Mouse (Mus musculus): ENCODE data around the gene Barhl2. TPM values are rescaled to one million over a fixed set of nuclear protein-coding genes. Genes with fewer than 3 reads are reported as not detected.

The Barhl2 gene
- total and polyA plus RNA-seq, 3 experiments = not detected

DNA sequence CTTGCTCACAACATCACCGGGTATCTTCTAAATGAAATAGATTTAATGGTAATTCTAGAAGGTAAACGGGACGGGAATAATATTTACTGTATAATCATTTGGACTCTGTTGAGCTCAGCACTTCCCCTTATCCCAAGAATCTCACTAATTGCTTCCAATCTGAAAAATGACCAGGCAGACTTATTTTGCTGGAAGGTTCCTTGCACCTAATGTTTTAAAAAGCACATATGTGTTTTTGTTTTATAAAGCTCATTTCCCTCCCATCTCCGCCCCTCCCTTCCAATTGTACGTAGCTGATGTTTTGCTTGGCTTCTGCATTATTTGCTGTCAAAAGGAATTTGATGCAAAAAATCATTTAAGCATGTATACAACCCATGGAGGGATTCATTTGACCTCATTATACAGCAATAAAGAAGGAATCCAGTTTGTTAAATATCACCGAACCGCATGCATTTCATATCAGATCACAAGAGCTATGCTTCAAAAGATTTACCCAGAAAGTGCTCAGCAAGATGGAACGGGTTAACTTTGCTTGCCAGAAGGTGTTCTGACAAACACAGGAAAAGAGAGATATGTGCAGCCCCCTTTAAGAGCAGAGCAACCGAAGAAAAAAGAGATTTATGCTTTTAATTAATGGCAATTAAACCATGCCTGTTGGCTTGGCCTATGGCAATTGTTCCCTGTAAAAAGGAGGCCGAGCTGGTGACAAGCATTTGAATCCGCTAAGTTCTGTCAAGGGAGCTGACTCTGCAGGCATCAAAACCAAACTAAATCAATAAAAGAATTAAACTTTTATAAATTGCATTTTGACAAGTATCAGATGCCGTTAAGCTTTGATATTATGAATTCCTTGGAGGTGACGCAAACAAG lies 13.5 kb upstream of the Barhl2 start:
- no peak for DNase-seq (ENCODE audit: low spot score)

DNA sequence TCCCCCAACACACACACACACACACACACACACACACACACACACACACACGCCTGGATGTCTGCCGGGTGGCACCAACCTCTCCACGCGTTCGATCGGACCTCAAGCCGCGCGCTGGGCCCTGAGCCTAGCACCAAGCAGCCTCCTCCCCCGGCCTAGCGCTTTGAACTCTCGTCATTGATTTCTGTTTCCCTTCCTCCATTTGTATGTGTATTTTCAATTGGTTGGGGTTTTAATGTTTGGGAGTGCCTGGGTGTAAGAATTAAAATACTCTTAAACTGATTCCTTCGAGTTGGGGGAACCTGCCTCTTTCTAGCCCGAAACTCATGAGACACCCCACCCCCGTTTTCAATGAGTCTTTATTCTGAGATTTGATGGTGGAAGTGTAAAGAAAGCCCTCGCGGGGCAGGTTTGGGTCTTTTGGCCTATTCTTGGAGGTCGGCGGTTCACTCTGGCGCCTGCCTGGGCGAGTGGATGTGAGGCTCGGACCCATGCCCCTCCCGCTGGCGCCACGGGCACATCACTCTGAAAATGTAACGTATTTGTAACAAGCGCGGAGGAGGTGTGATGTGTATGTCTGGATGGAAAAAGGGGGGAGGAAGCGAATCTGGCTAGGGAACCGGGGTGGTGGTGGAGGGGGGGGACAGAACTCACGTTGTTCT lies 7.3 kb upstream of the Barhl2 start:
- no peak overlapping the region for H3K4me3 ChIP-seq (ENCODE audit: low read depth, low read length)
- H3K36me3 ChIP-seq (replicated peaks) = no peaks in the 10 kb centered on the region
- no peak for ATAC-seq (ENCODE audit: extremely low read depth, insufficient number of reproducible peaks, low FRiP score, poor library complexity, severe bottlenecking)
- no peaks in the 10 kb centered on the region for H3K4me1 ChIP-seq (ENCODE audit: insufficient read depth, low read depth, low read length)
- H3K9me3 ChIP-seq (replicated peaks) = peaks cover 71% of the 10 kb centered on the region
- no peak for TF ChIP-seq TAL1 (conservative IDR thresholded peaks at IDR 0.05; ENCODE audit: low read depth, low read length)
- no peak for TF ChIP-seq GATA1 (IDR thresholded peaks at IDR 0.05; ENCODE audit: borderline replicate concordance, low read length)
- no peak for TF ChIP-seq GATA2 (IDR thresholded peaks at IDR 0.05; ENCODE audit: borderline replicate concordance, low read depth, low read length)
- TF ChIP-seq CTCF (IDR thresholded peaks at IDR 0.05; ENCODE audit: low read depth, low read length) = no peak
- no peak for TF ChIP-seq POLR2AphosphoS5 (IDR thresholded peaks at IDR 0.05; ENCODE audit: insufficient replicate concordance, low read depth, low read length)
- no peak for DNase-seq (ENCODE audit: low spot score)
- H3K27me3 ChIP-seq (ENCODE audit: insufficient read depth, low read length) = no peaks in the 10 kb centered on the region

More for the DNA sequence above, 13.5 kb upstream of the Barhl2 start:
- ATAC-seq (ENCODE audit: extremely low read depth, insufficient number of reproducible peaks, low FRiP score, poor library complexity, severe bottlenecking) = no peak
- peaks cover 36% of the 10 kb centered on the region for H3K9me3 ChIP-seq (replicated peaks)
- H3K4me1 ChIP-seq (ENCODE audit: insufficient read depth, low read depth, low read length) = no peaks in the 10 kb centered on the region
- no peaks in the 10 kb centered on the region for H3K27me3 ChIP-seq (ENCODE audit: insufficient read depth, low read length)
- H3K36me3 ChIP-seq (replicated peaks) = no peaks in the 10 kb centered on the region
- no peak overlapping the region for H3K4me3 ChIP-seq (ENCODE audit: low read depth, low read length)
- TF ChIP-seq POLR2AphosphoS5 (IDR thresholded peaks at IDR 0.05; ENCODE audit: insufficient replicate concordance, low read depth, low read length) (no peak), TAL1 (conservative IDR thresholded peaks at IDR 0.05; ENCODE audit: low read depth, low read length) (no peak), GATA2 (IDR thresholded peaks at IDR 0.05; ENCODE audit: borderline replicate concordance, low read depth, low read length) (no peak), CTCF (IDR thresholded peaks at IDR 0.05; ENCODE audit: low read depth, low read length) (no peak), GATA1 (IDR thresholded peaks at IDR 0.05; ENCODE audit: borderline replicate concordance, low read length) (no peak)

GRCm38 (mm10) chr5:106464336-106465128 lies 6.6 kb upstream of the Barhl2 start:
- Histone ChIP-seq H3K36me3 (replicated peaks) (no peaks in the 10 kb centered on the region), H3K4me1 (ENCODE audit: insufficient read depth, low read depth, low read length) (no peaks in the 10 kb centered on the region), H3K9me3 (replicated peaks) (peaks cover 76% of the 10 kb centered on the region), H3K27me3 (ENCODE audit: insufficient read depth, low read length) (no peaks in the 10 kb centered on the region), H3K4me3 (ENCODE audit: low read depth, low read length) (no peak overlapping the region)
- no peak for DNase-seq (ENCODE audit: low spot score)
- no peak for ATAC-seq (ENCODE audit: extremely low read depth, insufficient number of reproducible peaks, low FRiP score, poor library complexity, severe bottlenecking)
- no peak for TF ChIP-seq TAL1 (conservative IDR thresholded peaks at IDR 0.05; ENCODE audit: low read depth, low read length)
- TF ChIP-seq GATA1 (IDR thresholded peaks at IDR 0.05; ENCODE audit: borderline replicate concordance, low read length) = no peak
- TF ChIP-seq POLR2AphosphoS5 (IDR thresholded peaks at IDR 0.05; ENCODE audit: insufficient replicate concordance, low read depth, low read length) = no peak
- TF ChIP-seq GATA2 (IDR thresholded peaks at IDR 0.05; ENCODE audit: borderline replicate concordance, low read depth, low read length) = no peak
- no peak for TF ChIP-seq CTCF (IDR thresholded peaks at IDR 0.05; ENCODE audit: low read depth, low read length)

- Histone ChIP-seq H3K36me3 (replicated peaks) (no peaks in the 10 kb centered on the region), H3K4me3 (ENCODE audit: low read depth, low read length) (no peak overlapping the region), H3K9me3 (replicated peaks) (peaks cover 77% of the 10 kb centered on the region), H3K27me3 (ENCODE audit: insufficient read depth, low read length) (no peaks in the 10 kb centered on the region), H3K4me1 (ENCODE audit: insufficient read depth, low read depth, low read length) (no peaks in the 10 kb centered on the region)
- TF ChIP-seq POLR2AphosphoS5 (IDR thresholded peaks at IDR 0.05; ENCODE audit: insufficient replicate concordance, low read depth, low read length) = no peak
- TF ChIP-seq GATA2 (IDR thresholded peaks at IDR 0.05; ENCODE audit: borderline replicate concordance, low read depth, low read length) = no peak
- no peak for TF ChIP-seq TAL1 (conservative IDR thresholded peaks at IDR 0.05; ENCODE audit: low read depth, low read length)
- TF ChIP-seq GATA1 (IDR thresholded peaks at IDR 0.05; ENCODE audit: borderline replicate concordance, low read length) = no peak
- TF ChIP-seq CTCF (IDR thresholded peaks at IDR 0.05; ENCODE audit: low read depth, low read length) = no peak
- no peak for ATAC-seq (ENCODE audit: extremely low read depth, insufficient number of reproducible peaks, low FRiP score, poor library complexity, severe bottlenecking)
- DNase-seq (ENCODE audit: low spot score) = no peak
These were observed 5.8 kb upstream of the Barhl2 start for GRCm38 (mm10) chr5:106463661-106464191.

DNA sequence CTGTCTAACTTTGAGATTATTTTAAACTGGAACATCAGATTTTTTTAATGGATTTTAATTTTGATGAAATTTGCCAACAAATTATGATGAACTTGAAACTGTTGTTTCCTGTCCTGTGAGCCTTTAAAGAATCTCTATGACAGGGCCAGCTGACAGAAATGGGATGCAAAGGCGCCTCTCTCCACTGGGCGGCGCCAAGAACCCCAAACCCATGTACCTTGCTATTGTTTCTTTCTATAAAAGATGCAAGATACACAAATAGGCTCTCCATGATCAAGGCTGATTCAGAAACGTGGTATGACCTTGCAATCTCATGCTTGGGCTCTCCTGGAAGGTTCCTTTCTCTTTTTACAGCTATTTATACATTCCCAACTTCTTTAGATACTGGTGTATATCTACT lies 3.9 kb upstream of the Barhl2 start:
- H3K27me3 ChIP-seq (ENCODE audit: insufficient read depth, low read length) = no peaks in the 10 kb centered on the region; the same call in 1 of the 2 replicates
- DNase-seq (ENCODE audit: low spot score) (no peak), ATAC-seq (ENCODE audit: extremely low read depth, insufficient number of reproducible peaks, low FRiP score, poor library complexity, severe bottlenecking) (no peak)
- no peaks in the 10 kb centered on the region for H3K4me1 ChIP-seq (ENCODE audit: insufficient read depth, low read depth, low read length)
- TF ChIP-seq GATA1 (IDR thresholded peaks at IDR 0.05; ENCODE audit: borderline replicate concordance, low read length) (no peak), CTCF (IDR thresholded peaks at IDR 0.05; ENCODE audit: low read depth, low read length) (no peak), TAL1 (conservative IDR thresholded peaks at IDR 0.05; ENCODE audit: low read depth, low read length) (no peak), POLR2AphosphoS5 (IDR thresholded peaks at IDR 0.05; ENCODE audit: insufficient replicate concordance, low read depth, low read length) (no peak), GATA2 (IDR thresholded peaks at IDR 0.05; ENCODE audit: borderline replicate concordance, low read depth, low read length) (no peak)
- H3K9me3 ChIP-seq (replicated peaks) = peaks cover 83% of the 10 kb centered on the region
- no peaks in the 10 kb centered on the region for H3K36me3 ChIP-seq (replicated peaks)
- no peak overlapping the region for H3K4me3 ChIP-seq (ENCODE audit: low read depth, low read length)

All from G1E (cell line).